Mouse (Mus musculus) myocyte (in vitro differentiated cells): Measurements from ENCODE around the gene 1700016H13Rik.

Experiments used
- E2F4 ChIP-seq: IDR thresholded peaks from one replicate; pipeline ENCODE4 v1.6.1; 2011; ENCODE audit warnings: mild to moderate bottlenecking, control low read depth, moderate library complexity; ENCODE audit not compliant: insufficient read depth
- MAX ChIP-seq: IDR thresholded peaks from one replicate; pipeline ENCODE4 v1.6.1; 2011; ENCODE audit warnings: low read depth, mild to moderate bottlenecking, control low read depth
- MYOG ChIP-seq, 3 experiments: IDR thresholded peaks; one replicate each; pipeline ENCODE4 v1.6.1; 2011; ENCODE audit warnings: control low read depth in 2 of 3, low read depth in 2 of 3, mild to moderate bottlenecking in 2 of 3; ENCODE audit not compliant: insufficient read length in 2 of 3, control insufficient read depth in 1 of 3, insufficient read depth in 1 of 3
- POLR2A ChIP-seq: IDR thresholded peaks from one replicate; pipeline ENCODE4 v1.6.1; 2011; ENCODE audit warnings: low read depth, mild to moderate bottlenecking, control low read depth, moderate library complexity; ENCODE audit not compliant: insufficient read length
- USF1 ChIP-seq: IDR thresholded peaks from one replicate; pipeline ENCODE4 v1.6.1; 2011; ENCODE audit warnings: low read depth, mild to moderate bottlenecking, control low read depth, moderate library complexity

DNA sequence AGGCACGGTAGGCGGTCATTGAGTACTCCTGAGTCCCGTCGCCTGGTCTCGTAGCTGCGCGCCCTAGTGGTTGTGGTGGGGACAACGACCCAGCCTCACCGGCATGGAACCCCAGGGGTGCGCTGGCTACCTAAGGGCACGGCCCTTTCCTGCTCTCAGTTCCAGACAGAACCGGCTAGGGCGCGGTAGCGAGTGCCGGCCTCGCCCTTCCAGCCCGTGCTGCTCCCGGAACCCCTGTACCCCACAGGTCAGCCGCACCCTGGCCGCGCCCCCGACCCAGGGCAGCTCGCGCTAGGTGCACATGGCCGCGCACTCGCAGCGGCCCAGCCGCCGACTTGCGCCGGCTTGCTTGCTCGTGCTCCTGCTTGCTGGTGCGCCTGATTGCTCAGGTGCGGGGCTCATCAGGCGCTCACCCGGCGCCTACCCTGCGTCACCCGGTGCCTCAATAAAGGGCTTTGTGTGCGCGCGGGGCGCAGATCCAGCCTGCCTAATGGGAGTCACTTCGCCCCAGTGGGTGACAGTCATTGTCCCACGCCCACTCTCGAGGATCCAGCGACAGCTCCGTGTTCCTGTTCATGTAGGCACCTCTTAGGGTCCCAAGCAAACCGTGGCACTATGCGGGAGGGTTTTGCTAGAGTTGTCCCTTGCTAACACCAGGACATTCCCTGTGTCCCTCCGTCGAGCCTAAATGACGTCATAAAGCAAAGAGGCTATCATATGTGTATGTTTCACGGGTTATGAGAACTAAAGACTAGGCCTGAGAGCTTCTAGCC is at the start of gene 1700016H13Rik:
- TF ChIP-seq POLR2A (no peak), USF1 (no peak), MYOG (IDR thresholded peaks at IDR 0.05; ENCODE audit: control insufficient read depth in 1 of 3, insufficient read depth in 1 of 3, insufficient read length in 2 of 3, low read depth in 2 of 3) (no peak), E2F4 (no peak), MAX (no peak)
